Mouse (Mus musculus): ENCODE measurements around the gene Pacs1. TPM values are rescaled to one million over a fixed set of nuclear protein-coding genes. Genes with fewer than 3 reads are reported as not detected.

Pacs1 gene
- 1 to 10 TPM; 5.0 to 6.3 TPM for total RNA-seq (2021)
- long read RNA-seq, experiment 1, full-length matches to known transcripts = 2 of 2 reads
- long read RNA-seq, experiment 1, partial matches to known transcripts = 0 of 2 reads
- long read RNA-seq, experiment 1, other reads (novel, unspliced or antisense) = 0 of 2 reads
- long read RNA-seq, experiment 2, partial matches to known transcripts = 1 of 2 reads
- long read RNA-seq, experiment 2, other reads (novel, unspliced or antisense) = 1 of 2 reads

DNA sequence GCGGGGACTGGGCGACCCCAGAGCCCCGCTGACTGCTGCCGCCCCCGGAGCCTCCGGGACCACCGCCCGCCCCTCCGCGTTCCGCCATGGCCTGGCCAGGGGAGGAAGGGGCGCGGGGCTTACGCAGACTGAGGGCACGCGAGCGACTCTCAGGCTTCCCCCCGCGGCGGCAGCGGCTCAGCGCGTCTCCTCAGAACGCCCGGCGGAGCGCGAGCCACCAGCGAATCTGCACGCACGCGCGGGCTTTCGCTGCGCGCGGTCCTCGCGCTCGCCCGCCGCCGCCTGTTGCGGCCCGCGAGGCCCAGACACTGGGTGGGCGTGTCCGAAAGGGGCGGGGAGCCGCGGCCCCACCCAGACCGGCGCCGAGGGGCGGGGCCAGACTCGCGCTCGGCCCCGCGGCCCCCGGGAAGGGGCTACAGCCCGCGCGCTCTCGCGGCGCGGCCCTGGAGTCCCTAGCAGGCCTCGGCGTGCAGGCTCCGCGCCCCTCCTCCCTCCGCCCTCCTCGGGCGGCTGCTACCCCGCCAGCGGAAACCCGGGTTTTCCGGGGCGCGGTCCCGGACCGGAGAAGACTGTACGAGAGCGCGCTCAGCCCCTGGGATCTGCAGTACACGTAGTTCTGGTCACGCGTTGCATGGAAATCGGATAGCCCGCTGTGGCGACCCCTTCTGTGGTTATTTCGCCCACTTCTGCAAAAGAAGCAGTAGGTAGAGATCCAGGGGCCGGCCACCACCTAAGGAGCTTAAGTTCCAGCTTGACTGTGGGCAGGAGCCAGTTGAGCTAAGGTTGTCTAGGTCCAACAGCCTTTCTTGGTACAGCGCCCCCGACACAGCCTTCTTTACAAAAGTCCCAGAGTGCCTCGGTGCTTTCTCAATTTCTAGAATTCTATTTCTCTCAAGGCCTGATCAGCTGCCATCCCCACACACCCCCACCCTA lies at the start of gene Pacs1:
Pacs1 (minus strand) TSS at position 319 of the 933 bp plus-strand sequence.
- intact Hi-C loops (cut with DNase I) = loop anchor here (5.0 kb wide), 1 partner anchor 76 kb away; no protein-coding TSS in a partner anchor
- DNase-seq = peak; percentile 79 to 80

DNA sequence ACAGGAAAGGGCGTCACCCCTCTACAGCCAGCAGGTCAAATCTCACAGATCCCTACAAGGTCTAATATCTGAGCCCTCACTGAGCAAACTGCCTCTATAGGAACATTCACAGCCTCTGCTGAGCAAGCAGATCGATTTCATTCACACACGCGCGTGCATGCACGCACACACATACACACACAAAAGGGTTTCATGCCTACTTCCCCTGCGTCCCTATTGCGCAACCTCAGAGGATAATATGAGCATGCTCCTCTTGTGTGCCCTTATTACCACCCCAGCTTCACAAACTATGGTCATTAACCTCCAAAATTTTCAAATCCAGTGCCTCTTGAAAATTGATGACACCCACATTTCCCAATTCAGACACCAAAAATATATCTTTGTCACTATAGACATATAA lies 40.3 kb upstream of the Pacs1 start:
- DNase-seq = no peak
- intact Hi-C loops (cut with DNase I) = no loop called here

DNA sequence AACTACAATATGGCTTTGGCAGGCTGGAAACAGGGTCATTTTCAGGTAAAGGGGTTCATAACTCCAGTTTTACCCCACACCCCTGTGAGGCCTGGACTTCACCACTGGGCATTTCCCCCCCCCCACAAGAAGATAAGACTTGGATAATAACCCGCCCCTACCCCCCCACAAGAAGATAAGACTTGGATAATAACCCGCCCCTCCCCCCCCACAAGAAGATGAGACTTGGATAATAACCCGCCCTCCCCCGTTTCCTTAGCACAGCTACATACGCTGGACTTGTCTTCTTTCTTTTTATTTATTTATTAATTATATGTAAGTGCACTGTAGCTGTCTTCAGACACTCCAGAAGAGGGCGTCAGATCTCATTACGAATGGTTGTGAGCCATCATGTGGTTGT lies 36.1 kb upstream of the Pacs1 start:
- DNase-seq = no peak
- intact Hi-C loops (cut with DNase I) = no loop called here

DNA sequence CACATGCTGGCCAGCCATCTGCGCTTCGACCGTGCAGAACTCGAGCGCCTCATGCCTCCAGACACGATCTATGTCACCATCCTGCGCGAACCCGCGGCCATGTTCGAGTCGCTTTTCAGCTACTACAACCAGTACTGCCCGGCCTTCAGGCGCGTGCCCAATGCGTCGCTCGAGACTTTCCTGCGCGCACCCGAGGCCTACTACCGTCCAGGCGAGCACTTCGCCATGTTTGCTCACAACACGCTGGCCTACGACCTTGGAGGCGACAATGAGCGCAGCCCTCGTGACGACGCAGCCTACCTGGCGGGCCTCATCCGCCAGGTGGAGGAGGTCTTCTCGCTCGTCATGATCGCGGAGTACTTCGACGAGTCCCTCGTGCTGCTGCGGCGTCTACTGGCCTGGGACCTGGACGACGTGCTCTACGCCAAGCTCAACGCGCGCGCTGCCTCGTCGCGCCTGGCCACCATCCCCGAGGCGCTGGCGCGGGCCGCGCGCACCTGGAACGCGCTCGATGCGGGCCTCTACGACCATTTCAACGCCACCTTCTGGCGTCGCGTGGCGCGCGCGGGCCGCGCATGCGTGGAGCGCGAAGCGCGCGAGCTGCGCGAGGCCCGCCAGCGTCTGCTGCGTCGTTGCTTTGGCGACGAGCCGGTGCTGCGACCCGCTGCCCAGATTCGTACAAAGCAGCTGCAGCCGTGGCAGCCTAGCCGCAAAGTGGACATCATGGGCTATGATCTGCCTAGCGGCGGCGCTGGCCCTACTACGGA lies 34.2 kb upstream of the Pacs1 start:
- intact Hi-C loops (cut with DNase I) = no loop called here
- no peak for DNase-seq

DNA sequence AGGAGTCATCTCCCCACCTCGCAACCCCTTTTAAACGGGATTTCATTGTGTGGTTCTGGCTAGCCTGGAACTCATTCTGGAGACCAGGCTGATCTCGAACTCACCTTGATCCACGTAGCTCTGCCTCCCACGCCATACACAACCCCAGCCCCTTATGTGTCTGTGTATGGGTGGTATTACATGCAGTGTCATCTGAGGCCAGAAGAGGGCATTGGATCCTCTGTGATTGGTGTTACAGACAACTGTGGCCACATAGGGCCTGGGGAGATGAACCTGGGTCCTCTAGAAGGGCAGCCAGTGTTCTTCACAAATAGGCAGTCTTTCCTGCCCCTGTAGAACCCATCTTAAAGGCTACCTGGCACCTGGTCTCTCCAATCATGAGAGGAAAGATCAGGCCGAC lies 33.4 kb upstream of the Pacs1 start:
- intact Hi-C loops (cut with DNase I) = no loop called here
- no peak for DNase-seq

DNA sequence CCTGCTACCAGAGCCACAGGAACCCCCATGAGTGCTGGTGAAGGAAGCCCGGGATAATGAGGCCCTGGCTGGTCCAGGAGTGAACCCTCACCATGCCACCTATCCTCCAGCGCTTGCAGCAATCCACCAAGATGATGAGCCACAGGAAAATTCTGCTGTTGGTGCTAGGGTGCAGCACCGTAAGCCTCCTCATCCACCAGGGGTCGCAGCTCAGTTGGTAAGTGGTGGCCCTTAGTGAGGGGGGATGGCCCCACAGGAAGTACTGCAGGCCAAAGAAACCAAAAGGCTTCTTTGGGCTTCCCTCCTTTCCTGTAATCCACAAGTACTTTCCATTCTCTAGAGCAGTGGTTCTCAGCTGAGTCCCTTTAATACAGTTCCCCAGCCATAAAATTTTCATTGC lies 29.5 kb upstream of the Pacs1 start:
- intact Hi-C loops (cut with DNase I) = no loop called here

DNA sequence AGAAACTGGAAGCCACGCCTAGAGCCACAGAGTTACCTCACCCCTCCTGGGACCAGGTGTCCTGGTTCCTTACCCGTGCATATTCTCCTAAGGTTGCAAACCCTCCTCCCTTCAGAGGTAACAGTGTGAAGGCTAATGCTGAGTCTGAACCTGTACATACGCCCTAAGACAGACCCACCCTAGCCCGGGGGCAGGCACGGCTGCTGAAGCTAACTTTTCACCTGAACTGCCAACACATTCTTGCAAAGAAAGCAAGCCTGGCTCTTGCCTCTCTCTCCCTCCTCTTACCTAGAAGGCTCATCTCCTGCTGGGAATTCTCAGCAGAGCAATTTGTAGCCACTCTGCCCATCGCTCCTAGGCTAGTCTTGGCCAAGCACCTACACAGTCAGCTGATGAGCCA lies 27.7 kb upstream of the Pacs1 start:
- intact Hi-C loops (cut with DNase I) = no loop called here
- no peak for DNase-seq

More for the DNA sequence above, 29.5 kb upstream of the Pacs1 start:
- no peak for DNase-seq

DNA sequence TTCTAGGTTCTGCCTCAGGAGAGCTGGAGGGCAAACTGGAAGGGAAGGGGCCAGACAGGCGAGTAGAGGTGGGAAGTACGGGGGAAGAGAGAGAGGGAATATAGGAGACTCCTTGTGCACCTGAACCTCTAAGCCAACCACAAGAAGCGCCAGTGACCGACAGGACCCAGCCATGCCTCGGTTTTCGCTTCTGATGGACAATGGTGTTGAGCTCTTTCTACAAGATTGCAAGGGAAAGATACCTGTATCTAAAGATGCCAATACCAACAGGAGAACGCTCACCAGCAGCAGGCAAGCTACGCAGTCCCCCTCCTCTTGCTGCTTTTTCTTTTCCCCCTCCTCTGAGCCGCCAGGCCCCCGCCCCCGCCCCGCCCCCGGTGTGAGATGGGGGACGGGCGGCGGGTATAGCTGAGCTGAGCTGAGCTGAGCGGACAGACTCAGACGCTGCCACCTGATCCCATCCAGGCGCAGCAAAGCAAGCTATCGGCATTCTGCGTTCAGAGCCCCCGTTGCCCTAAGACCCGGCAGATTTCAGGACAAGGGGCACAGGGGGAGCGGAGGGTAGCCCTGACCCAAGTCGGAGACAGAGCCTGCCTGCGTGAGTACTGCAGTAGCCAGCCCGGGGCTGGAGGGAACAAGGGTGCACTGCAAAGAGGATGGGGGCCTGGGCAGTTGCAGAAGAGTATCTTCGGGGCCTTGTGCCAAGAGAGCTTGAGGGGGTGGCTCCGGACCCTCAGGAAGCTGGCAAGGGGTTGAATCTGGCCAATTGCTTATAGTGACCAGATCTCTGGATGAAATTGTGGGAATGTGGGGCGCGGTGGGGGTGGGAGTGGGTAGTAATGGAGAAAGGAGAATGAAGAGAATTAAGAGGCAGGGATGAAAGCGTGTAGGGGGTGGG lies 25.2 kb upstream of the Pacs1 start, which contains the start of gene Gal3st3:
Gal3st3 (plus strand) TSS at position 429 of the 898 bp plus-strand sequence.
- no peak for DNase-seq
- intact Hi-C loops (cut with DNase I) = no loop called here

DNA sequence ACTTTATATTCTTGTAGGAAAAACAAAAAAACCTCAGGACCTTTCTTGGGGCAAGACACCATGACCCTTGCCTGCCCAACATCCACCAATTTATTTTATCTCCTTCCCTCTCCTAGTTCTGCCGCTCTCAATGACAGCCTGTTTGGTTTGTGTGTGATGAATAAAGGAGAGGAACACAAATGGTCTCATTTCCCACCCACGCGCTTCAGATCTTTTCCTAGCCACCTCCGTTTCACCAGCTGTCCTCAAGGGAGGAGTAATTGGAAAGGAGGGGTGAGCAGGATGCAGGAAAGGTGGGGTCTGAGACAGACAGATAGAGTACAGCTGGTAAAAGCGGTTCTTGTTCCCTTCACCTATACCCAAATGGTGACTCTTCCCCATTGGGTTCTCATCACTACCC lies 23.7 kb upstream of the Pacs1 start:
- intact Hi-C loops (cut with DNase I) = no loop called here
- no peak for DNase-seq

DNA sequence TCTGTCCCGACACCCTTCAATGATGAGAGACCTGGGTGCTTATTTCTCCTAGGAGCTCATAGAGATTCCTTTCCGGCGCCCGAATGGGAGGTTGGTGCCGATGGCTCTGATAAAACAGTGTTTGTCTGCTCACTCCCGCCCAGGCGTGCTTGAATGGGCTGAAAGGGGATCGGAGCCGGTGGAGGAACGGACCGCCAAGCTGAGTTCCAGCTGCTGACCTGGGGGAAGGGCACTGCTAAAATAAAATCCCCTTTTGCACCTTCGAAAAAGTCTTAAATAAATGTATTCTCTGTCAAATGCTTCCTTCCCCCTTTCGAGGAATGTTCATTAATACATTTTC lies 22.8 kb upstream of the Pacs1 start:
- intact Hi-C loops (cut with DNase I) = no loop called here
- DNase-seq = no peak

DNA sequence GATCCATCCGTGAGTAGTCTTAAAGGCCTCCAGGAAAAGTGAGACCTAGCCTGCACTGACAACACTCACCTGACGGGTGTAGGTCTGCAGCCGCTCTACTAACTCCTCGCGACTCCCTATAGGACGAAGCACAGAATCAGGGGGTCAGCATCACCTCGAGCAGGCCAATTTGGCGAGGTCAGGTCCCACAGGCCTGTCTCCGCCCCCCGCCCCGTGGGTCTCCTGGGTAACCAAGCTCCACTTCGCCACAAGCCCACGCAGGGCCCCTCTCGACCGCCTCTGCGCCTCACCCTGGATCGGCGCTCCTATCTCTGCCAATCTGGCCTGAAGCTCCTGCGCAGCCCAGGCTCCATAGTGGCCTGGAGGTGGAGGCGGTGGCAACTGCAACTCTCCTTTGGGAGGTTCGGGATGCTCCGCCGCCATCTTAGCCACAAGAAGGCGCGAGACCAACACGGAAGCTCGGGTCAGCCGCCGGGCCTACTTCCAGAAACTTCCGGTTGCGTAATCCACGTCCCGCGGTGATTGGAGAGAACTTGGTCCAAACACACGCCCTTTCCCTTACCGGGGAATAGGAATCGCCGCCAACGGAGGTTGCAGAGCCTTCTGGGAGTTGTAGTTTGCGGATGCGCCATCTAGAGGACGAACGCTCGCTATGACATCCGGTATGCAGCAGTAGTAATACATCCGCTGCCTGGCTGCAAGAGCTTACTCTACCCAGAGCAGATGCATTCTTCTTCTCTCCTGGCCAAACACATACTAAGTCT lies 22.2 kb upstream of the Pacs1 start, which contains the start of gene Sf3b2:
Sf3b2 (minus strand) TSS at position 484 of the 764 bp plus-strand sequence.
- DNase-seq = peak; percentile 97 to 98
- intact Hi-C loops (cut with DNase I) = no loop called here

DNA sequence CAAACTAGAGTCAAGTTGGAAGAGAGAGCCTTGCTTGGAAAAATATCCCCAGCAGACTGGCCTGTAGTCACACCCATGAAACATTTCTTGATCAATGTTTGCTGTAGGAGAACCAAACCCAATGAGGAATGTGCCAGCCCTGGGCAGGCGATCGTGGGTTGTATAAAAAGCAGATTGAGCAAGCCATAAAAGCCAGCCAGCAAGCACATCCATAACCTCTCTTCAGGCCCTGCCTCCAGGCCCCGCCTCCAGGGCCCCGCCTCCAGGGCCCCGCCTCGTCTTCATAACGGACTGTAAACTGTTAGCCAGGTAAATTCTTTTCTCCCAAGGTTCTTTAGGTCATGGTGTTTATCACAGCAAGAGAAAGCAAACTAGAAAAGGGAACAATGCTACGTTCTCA lies 5.5 kb upstream of the Pacs1 start:
- DNase-seq = no peak

DNA sequence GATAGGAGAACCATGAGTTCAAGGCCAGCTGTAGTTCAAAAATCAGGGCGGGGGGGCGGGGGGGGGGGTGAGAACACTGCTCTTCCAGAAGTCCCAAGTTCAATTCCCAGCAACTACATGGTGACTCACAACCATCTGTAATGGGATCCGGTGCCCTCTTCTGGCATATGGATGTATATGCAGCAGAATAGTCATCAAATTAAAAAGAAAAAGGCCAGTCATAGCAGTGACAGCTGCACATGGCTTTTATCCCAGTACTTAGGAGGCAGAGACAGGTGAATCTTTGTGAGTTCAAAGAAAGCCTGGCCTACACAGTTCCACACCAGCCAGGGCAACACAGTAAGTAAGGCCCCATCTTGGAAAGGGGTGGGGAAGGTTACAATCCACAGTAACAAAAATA lies 4.2 kb upstream of the Pacs1 start:
- intact Hi-C loops (cut with DNase I) = no loop called here
- no peak for DNase-seq

More for the DNA sequence above, 5.5 kb upstream of the Pacs1 start:
- intact Hi-C loops (cut with DNase I) = no loop called here

DNA sequence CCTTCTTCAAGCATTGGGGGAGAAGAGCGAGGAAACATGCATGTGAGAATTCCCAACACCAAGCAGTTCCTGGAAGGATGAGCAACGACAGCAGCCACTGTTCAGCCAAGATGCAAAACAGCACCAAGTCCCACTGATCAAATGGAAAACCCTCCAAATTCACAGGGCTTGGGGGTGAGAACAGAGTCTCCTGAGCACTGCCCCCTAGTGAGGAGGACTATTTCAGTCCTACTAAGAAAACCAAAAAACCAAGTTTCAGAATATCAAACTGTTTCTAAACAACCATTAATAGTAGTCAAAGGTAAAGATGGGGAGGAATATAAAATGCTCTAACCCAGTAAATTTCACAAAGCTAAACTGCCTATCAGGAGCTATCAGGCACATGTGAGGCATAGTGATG lies 3.6 kb upstream of the Pacs1 start:
- DNase-seq = no peak
- intact Hi-C loops (cut with DNase I) = no loop called here

DNA sequence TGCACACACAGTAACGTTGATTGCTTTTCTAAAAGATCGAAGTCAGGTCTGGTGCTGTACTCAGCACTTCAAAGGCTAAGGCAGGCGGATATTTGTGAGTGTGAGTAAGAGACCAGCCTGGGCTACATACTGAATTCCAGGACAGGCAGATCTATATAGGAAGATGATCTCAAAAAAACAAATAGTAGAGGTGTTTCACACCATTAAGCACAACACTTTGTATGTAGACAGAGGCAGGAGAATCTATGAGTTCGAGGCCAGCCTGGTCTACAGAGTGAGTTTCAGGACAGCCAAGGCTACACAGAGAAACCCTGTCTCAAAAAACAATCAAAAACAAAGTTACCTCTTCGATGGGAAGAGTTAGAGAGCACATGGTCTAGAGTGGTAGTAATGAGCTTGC lies 2.8 kb upstream of the Pacs1 start:
- intact Hi-C loops (cut with DNase I) = no loop called here
- no peak for DNase-seq

DNA sequence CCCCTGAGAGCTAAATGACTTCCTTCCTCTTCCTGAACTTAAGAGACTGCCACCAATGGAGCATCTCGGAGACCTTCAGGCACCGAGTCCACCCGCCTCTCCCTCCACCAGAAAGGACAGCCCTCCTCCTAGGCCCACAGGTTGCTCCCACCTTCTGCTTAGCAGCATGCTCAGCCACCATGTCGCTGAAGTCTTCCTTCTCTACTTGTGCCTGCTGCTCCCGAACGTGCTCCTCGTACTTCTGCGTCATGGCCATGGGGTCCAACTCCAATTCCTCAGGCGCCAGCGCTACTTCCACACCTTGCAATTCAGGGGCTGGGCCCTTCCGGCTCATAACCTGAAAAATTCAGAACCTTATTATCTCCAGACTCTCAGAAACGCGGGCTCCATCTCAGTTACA lies 1.7 kb upstream of the Pacs1 start:
- DNase-seq = no peak
- intact Hi-C loops (cut with DNase I) = loop anchor here (5.0 kb wide), 1 partner anchor 77 kb away; no protein-coding TSS in a partner anchor

DNA sequence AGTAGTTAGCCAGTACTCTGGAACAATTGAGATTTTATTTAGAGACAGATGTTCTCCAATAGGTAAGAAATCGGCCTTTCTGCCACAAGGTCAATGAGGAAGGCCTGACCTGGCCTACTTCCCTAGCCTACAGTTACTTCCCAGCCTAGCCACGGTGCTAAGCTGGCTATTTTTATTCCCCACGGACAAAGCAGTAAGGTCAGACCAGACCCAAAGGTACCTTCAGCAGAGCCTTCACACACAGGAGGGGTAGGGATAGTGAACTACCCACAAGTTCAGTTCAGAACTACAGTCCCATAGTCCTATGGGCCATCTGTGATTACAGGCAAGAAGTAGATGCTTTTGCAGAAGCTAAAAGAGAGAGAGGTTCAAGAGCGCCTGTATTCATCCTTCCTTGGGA lies 997 bp upstream of the Pacs1 start:
- intact Hi-C loops (cut with DNase I) = loop anchor here (5.0 kb wide), 1 partner anchor 77 kb away; no protein-coding TSS in a partner anchor
- no peak for DNase-seq

DNA sequence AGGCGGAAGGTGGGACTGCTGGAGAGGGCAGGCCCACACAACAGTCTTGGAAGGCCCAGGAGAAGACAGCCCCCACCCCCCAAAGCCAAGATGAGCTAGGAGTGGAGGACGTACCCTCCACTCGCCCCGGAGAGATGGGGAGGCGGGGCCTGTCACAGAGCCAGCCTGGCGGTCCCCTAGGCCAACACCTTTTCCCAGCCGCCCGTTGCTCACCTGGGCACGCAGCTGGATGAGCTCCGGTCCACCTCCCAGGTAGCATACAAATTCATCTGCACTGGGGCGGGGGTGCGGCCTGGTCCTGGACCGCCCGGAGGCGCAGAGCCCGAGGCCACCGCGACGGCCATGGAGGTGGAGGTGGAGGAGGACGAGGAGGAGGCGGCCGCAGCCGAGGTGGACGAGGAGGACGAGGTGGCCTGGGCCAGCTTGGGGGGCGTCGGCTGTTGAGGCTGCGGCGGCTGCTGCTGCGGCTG lies 558 bp downstream of the Pacs1 start:
- intact Hi-C loops (cut with DNase I) = loop anchor here (5.0 kb wide), 1 partner anchor 75 kb away; no protein-coding TSS in a partner anchor
- DNase-seq = peak; percentile 13 to 23

DNA sequence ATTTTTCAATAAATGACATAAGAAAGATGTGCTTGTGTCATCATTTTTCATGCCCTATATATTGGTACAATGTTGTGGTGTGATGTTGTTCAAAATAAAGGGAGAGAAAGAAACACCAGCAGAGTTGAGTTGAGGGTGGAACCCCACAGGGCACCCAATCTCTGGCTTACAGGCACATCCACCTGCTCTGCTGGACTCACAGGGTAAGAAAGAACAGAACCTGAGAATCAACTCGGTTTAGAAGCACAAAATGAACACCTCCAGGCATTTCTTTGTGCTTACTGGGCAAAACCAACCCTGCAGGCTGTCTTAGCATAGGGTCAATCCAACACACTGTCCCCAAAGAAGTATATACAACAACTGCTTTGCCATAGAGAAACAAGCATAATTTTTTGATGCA lies 1.5 kb downstream of the Pacs1 start:
- intact Hi-C loops (cut with DNase I) = loop anchor here (5.0 kb wide), 1 partner anchor 74 kb away; no protein-coding TSS in a partner anchor
- no peak for DNase-seq
